Mouse (Mus musculus) lung, postnatal 0 days (tissue): Measurements from ENCODE around the gene Ehd3.

ENCODE experiments used
- CTCF ChIP-seq: IDR thresholded peaks from 2 replicates; pipeline ENCODE4 v1.5.1; 2016; ENCODE audit warnings: antibody characterized with exemption, mild to moderate bottlenecking
- EP300 ChIP-seq: IDR thresholded peaks from 2 replicates; pipeline ENCODE4 v1.6.1; 2016; ENCODE audit warnings: antibody characterized with exemption, mild to moderate bottlenecking, control low read depth

- TF ChIP-seq CTCF (no peak), EP300 (no peak)
Observed at GRCm38 (mm10) chr17:73845632-73846031, 41.7 kb downstream of the Ehd3 start.
